In genomic region chr7:99275131-99275530, GRCm38 (mm10) we compare ENCODE assay signal across 29 mouse cellular contexts. TPM values are rescaled to one million over a fixed set of nuclear protein-coding genes. Genes with fewer than 3 reads are reported as not detected.
DNase-seq lines count a peak whose midpoint lies in the region; ATAC-seq lines count a peak whose summit lies in the region.
"Had no signal": no experiment of that assay in that cellular context is flagged by ENCODE, and none has a peak within 500 bp of the region (broad histone marks: within the 10 kb centered on the region; RNA-seq: fewer than 3 reads in every experiment).

No protein-coding gene starts in this region.

- peak overlapping the region; percentile 98 for H3K4me2 ChIP-seq in hindbrain, embryonic 13.5 days
- no peak overlapping the region for H3K4me2 ChIP-seq in hindbrain, embryonic 11.5 days (replicated peaks; ENCODE audit: low read depth, low read length)
- H3K4me2 ChIP-seq in forebrain, embryonic 16.5 days (ENCODE audit: low read length), result no peak overlapping the region; the same call in 1 of the 2 replicates
- peak overlapping the region; percentile 35 for H3K4me2 ChIP-seq in midbrain, embryonic 14.5 days (ENCODE audit: low read length)
- no peak overlapping the region for H3K4me2 ChIP-seq in heart, embryonic 12.5 days
- H3K4me2 ChIP-seq in kidney, embryonic 16.5 days (replicated peaks; ENCODE audit: low read depth, low read length), result no peak overlapping the region
- H3K4me2 ChIP-seq: embryonic facial prominence, embryonic 12.5 days; intestine, embryonic 15.5 days; limb, embryonic 12.5 days; liver, embryonic 11.5 days had no signal

- 38% methylated on average over 6 of the region's 6 CpGs for WGBS in hindbrain, embryonic 13.5 days
- WGBS in hindbrain, embryonic 11.5 days, result 65% methylated on average over 6 of the region's 6 CpGs
- WGBS in forebrain, embryonic 16.5 days, result 36% methylated on average over 6 of the region's 6 CpGs
- 45% methylated on average over 6 of the region's 6 CpGs for WGBS in midbrain, embryonic 14.5 days
- WGBS in heart, embryonic 12.5 days, result 67% methylated on average over 6 of the region's 6 CpGs
- WGBS in kidney, embryonic 16.5 days, result 79% methylated on average over 6 of the region's 6 CpGs

- no peak overlapping the region for H3K27ac ChIP-seq in hindbrain, embryonic 13.5 days
- no peak overlapping the region for H3K27ac ChIP-seq in hindbrain, embryonic 11.5 days (ENCODE audit: low read depth, low read length)
- H3K27ac ChIP-seq in forebrain, embryonic 16.5 days (ENCODE audit: low read length), result no peak overlapping the region
- no peak overlapping the region for H3K27ac ChIP-seq in midbrain, embryonic 14.5 days (replicated peaks; ENCODE audit: low read depth, low read length)
- H3K27ac ChIP-seq in heart, embryonic 12.5 days (ENCODE audit: poor library complexity, severe bottlenecking), result no peak overlapping the region
- no peak overlapping the region for H3K27ac ChIP-seq in kidney, embryonic 16.5 days (ENCODE audit: low read length)
- H3K27ac ChIP-seq: embryonic facial prominence, embryonic 12.5 days; intestine, embryonic 15.5 days; layer of hippocampus, adult 2 months; limb, embryonic 12.5 days; stomach, postnatal 0 days had no signal

- no peak for ATAC-seq in hindbrain, embryonic 13.5 days (ENCODE audit: low FRiP score)
- ATAC-seq in hindbrain, embryonic 11.5 days (ENCODE audit: low FRiP score), result no peak
- peak; percentile 61; the same call in 1 of the 2 replicates for ATAC-seq in forebrain, embryonic 16.5 days
- no peak for ATAC-seq in midbrain, embryonic 14.5 days (ENCODE audit: low FRiP score, low TSS enrichment)
- no peak for ATAC-seq in heart, embryonic 12.5 days (ENCODE audit: insufficient number of reproducible peaks, low FRiP score)
- ATAC-seq in kidney, embryonic 16.5 days (ENCODE audit: low FRiP score, low TSS enrichment), result no peak
- ATAC-seq: intestine, embryonic 15.5 days; Patski had no signal

- DNase-seq in hindbrain, embryonic 11.5 days (ENCODE audit: low spot score), result no peak
- peak; percentile 34 for DNase-seq in brain, adult 2 months (ENCODE audit: low read depth, low spot score)
- peak; percentile 34 for DNase-seq in midbrain, embryonic 14.5 days
- no peak for DNase-seq in adrenal gland, adult 2 months
- DNase-seq: B cell, adult 2 months; cerebellum, adult 18-20 months; cerebellum, postnatal 14 days; heart, postnatal 4 days; kidney, adult 9 months; kidney, postnatal 25 days; lung, postnatal 10 days had no signal

- H3K9me3 ChIP-seq in hindbrain, embryonic 13.5 days, result no peaks in the 10 kb centered on the region
- H3K9me3 ChIP-seq in hindbrain, embryonic 11.5 days (ENCODE audit: control insufficient read depth, low read length), result no peaks in the 10 kb centered on the region
- no peaks in the 10 kb centered on the region for H3K9me3 ChIP-seq in forebrain, embryonic 16.5 days (ENCODE audit: control insufficient read depth, low read length)
- H3K9me3 ChIP-seq in midbrain, embryonic 14.5 days (ENCODE audit: control insufficient read depth, low read length), result no peaks in the 10 kb centered on the region
- H3K9me3 ChIP-seq in heart, embryonic 12.5 days (replicated peaks), result no peaks in the 10 kb centered on the region
- H3K9me3 ChIP-seq in kidney, embryonic 16.5 days (ENCODE audit: low read length), result no peaks in the 10 kb centered on the region
- H3K9me3 ChIP-seq: embryonic facial prominence, embryonic 12.5 days; G1E; intestine, embryonic 15.5 days; limb, embryonic 12.5 days had no signal

- peaks cover 15% of the 10 kb centered on the region for H3K36me3 ChIP-seq in hindbrain, embryonic 13.5 days
- H3K36me3 ChIP-seq in hindbrain, embryonic 11.5 days (ENCODE audit: control insufficient read depth, insufficient read depth, low read length), result no peaks in the 10 kb centered on the region
- no peaks in the 10 kb centered on the region for H3K36me3 ChIP-seq in forebrain, embryonic 16.5 days (ENCODE audit: control insufficient read depth, insufficient read depth)
- peaks cover 21% of the 10 kb centered on the region for H3K36me3 ChIP-seq in midbrain, embryonic 14.5 days (ENCODE audit: control insufficient read depth, insufficient read depth, low read length)
- no peaks in the 10 kb centered on the region for H3K36me3 ChIP-seq in heart, embryonic 12.5 days
- H3K36me3 ChIP-seq in kidney, embryonic 16.5 days (ENCODE audit: insufficient read depth, low read length), result no peaks in the 10 kb centered on the region
- H3K36me3 ChIP-seq: embryonic facial prominence, embryonic 12.5 days; G1E; intestine, embryonic 15.5 days; limb, embryonic 12.5 days had no signal

- 0 out of 2 replicates have a peak overlapping the region, but pooled peaks have one; percentile 1 for H3K4me3 ChIP-seq in hindbrain, embryonic 13.5 days
- H3K4me3 ChIP-seq in hindbrain, embryonic 11.5 days (ENCODE audit: low read depth, low read length), result no peak overlapping the region
- no peak overlapping the region for H3K4me3 ChIP-seq in forebrain, embryonic 16.5 days (replicated peaks; ENCODE audit: low read length)
- H3K4me3 ChIP-seq in midbrain, embryonic 14.5 days (replicated peaks; ENCODE audit: low read depth, low read length), result no peak overlapping the region
- no peak overlapping the region for H3K4me3 ChIP-seq in heart, embryonic 12.5 days
- no peak overlapping the region for H3K4me3 ChIP-seq in kidney, embryonic 16.5 days (ENCODE audit: low read length)
- H3K4me3 ChIP-seq: embryonic facial prominence, embryonic 12.5 days; intestine, embryonic 15.5 days; layer of hippocampus, adult 2 months; limb, embryonic 12.5 days had no signal

- no peak overlapping the region for H3K9ac ChIP-seq in hindbrain, embryonic 13.5 days
- H3K9ac ChIP-seq in hindbrain, embryonic 11.5 days (ENCODE audit: low read depth, low read length), result no peak overlapping the region
- H3K9ac ChIP-seq in forebrain, embryonic 16.5 days (replicated peaks; ENCODE audit: low read depth, low read length), result no peak overlapping the region
- no peak overlapping the region for H3K9ac ChIP-seq in midbrain, embryonic 14.5 days (replicated peaks; ENCODE audit: low read length)
- H3K9ac ChIP-seq in heart, embryonic 12.5 days, result no peak overlapping the region
- no peak overlapping the region for H3K9ac ChIP-seq in kidney, embryonic 16.5 days (replicated peaks; ENCODE audit: low read length)
- H3K9ac ChIP-seq: embryonic facial prominence, embryonic 12.5 days; intestine, embryonic 15.5 days; limb, embryonic 12.5 days had no signal

- peaks cover 82% of the 10 kb centered on the region for H3K4me1 ChIP-seq in hindbrain, embryonic 13.5 days (replicated peaks)
- peaks cover 4% of the 10 kb centered on the region for H3K4me1 ChIP-seq in hindbrain, embryonic 11.5 days (replicated peaks; ENCODE audit: control insufficient read depth, insufficient read depth, low read length)
- H3K4me1 ChIP-seq in forebrain, embryonic 16.5 days (replicated peaks; ENCODE audit: control insufficient read depth, insufficient read depth, low read length), result peaks cover 32% of the 10 kb centered on the region
- peaks cover 65% of the 10 kb centered on the region for H3K4me1 ChIP-seq in midbrain, embryonic 14.5 days (ENCODE audit: control insufficient read depth, insufficient read depth, low read length)
- H3K4me1 ChIP-seq in heart, embryonic 12.5 days (replicated peaks), result peaks cover 13% of the 10 kb centered on the region
- no peaks in the 10 kb centered on the region for H3K4me1 ChIP-seq in kidney, embryonic 16.5 days (ENCODE audit: insufficient read depth, low read length)
- H3K4me1 ChIP-seq: embryonic facial prominence, embryonic 12.5 days; intestine, embryonic 15.5 days had no signal

- no peaks in the 10 kb centered on the region for H3K27me3 ChIP-seq in hindbrain, embryonic 13.5 days
- no peaks in the 10 kb centered on the region for H3K27me3 ChIP-seq in hindbrain, embryonic 11.5 days (ENCODE audit: control insufficient read depth, insufficient read depth, low read length)
- H3K27me3 ChIP-seq in forebrain, embryonic 16.5 days (replicated peaks; ENCODE audit: control insufficient read depth, insufficient read depth, low read length), result no peaks in the 10 kb centered on the region
- H3K27me3 ChIP-seq in midbrain, embryonic 14.5 days (ENCODE audit: control insufficient read depth, insufficient read depth, low read length), result no peaks in the 10 kb centered on the region
- H3K27me3 ChIP-seq in heart, embryonic 12.5 days (replicated peaks), result peaks cover 7% of the 10 kb centered on the region
- H3K27me3 ChIP-seq in kidney, embryonic 16.5 days (ENCODE audit: insufficient read depth, low read length), result peaks cover 27% of the 10 kb centered on the region
- H3K27me3 ChIP-seq: CH12.LX, Patski had no signal

RNA-seq across cellular contexts. Expression of gene Map6, which starts 7.9 kb away (rescaled TPM):
- polyA plus RNA-seq in hindbrain, embryonic 13.5 days (2015; fragmentation: Nextera tagmentation; extraction: Ambion mirVana), result 104 and 106 TPM in 2 replicates
- polyA plus RNA-seq in hindbrain, embryonic 11.5 days (2014; fragmentation: Nextera tagmentation; extraction: Ambion mirVana), result 49.6 and 51.8 TPM in 2 replicates
- 69.3 and 90.0 TPM in 2 replicates for polyA plus RNA-seq in forebrain, embryonic 16.5 days (2015; fragmentation: Nextera tagmentation; extraction: Ambion mirVana)
- polyA plus RNA-seq in midbrain, embryonic 14.5 days (2014; fragmentation: Nextera tagmentation; extraction: Ambion mirVana), result 94.4 and 102 TPM in 2 replicates
- polyA plus RNA-seq in heart, embryonic 12.5 days (2016; fragmentation: Nextera tagmentation; extraction: Ambion mirVana), result 3.0 and 3.4 TPM in 2 replicates
- 1.7 and 2.1 TPM in 2 replicates for polyA plus RNA-seq in kidney, embryonic 16.5 days (2015; fragmentation: Nextera tagmentation; extraction: Ambion mirVana)
- total RNA-seq in adrenal gland, adult 2 months (2021), result 10 to 100 TPM in 1 of 2 experiments, 1 to 10 TPM in 1; 7.5 to 10.2 TPM
- 4.9 and 7.0 TPM in 2 replicates for polyA plus RNA-seq in adrenal gland, adult 2 months (2012; rRNA removed)
- total RNA-seq: megakaryocyte progenitor cell, adult 5-6 weeks; monocyte, adult 5-6 weeks had no signal
- polyA plus RNA-seq: G1E had no signal

RNA-seq across cellular contexts. Expression of gene Mogat2, which starts 36.7 kb away (rescaled TPM):
- 3.1 TPM in 2 replicates for polyA plus RNA-seq in hindbrain, embryonic 13.5 days (2015; fragmentation: Nextera tagmentation; extraction: Ambion mirVana)
- 11.1 and 14.5 TPM in 2 replicates for polyA plus RNA-seq in hindbrain, embryonic 11.5 days (2014; fragmentation: Nextera tagmentation; extraction: Ambion mirVana)
- 1.3 and 2.0 TPM in 2 replicates for polyA plus RNA-seq in forebrain, embryonic 16.5 days (2015; fragmentation: Nextera tagmentation; extraction: Ambion mirVana)
- 1.4 and 2.1 TPM in 2 replicates for polyA plus RNA-seq in midbrain, embryonic 14.5 days (2014; fragmentation: Nextera tagmentation; extraction: Ambion mirVana)
- polyA plus RNA-seq in heart, embryonic 12.5 days (2016; fragmentation: Nextera tagmentation; extraction: Ambion mirVana), result 2.5 and 3.1 TPM in 2 replicates
- 12.2 and 14.9 TPM in 2 replicates for polyA plus RNA-seq in kidney, embryonic 16.5 days (2015; fragmentation: Nextera tagmentation; extraction: Ambion mirVana)
- under 1 TPM in 1 of 2 experiments, not detected in 1; 0.37 TPM for total RNA-seq in adrenal gland, adult 2 months (2021)
- polyA plus RNA-seq in adrenal gland, adult 2 months (2012; rRNA removed), result 1.6 and 4.0 TPM in 2 replicates
- total RNA-seq: CH12.LX; G1E; gastrocnemius, adult 8-10 months; heart, postnatal 4 days; layer of hippocampus, adult 2 months; layer of hippocampus, postnatal 25 days; left cerebral cortex, postnatal 14 days; monocyte, adult 5-6 weeks had no signal
- polyA plus RNA-seq: Patski had no signal

Comparison
In these comparisons a context has a peak if more than half of its experiments do, and no peak if none do; other contexts are left out.
1. H3K4me2 ChIP-seq: peak in hindbrain, embryonic 13.5 days (single experiment) and midbrain, embryonic 14.5 days (single experiment); none in hindbrain, embryonic 11.5 days (single experiment), forebrain, embryonic 16.5 days (single experiment), heart, embryonic 12.5 days (single experiment) and kidney, embryonic 16.5 days (single experiment).
2. DNase-seq: peak in brain, adult 2 months (single experiment) and midbrain, embryonic 14.5 days (single experiment); none in hindbrain, embryonic 11.5 days (single experiment) and adrenal gland, adult 2 months (single experiment).